Mouse (Mus musculus) cerebral cortex, adult 2 months (tissue): ENCODE results near the gene Cldn15.

ENCODE experiments used
- WGBS: fragments of 180-500 bp; shearing (Covaris S2); methylation state at CpG from one replicate; pipeline ENCODE4 v1.1.7; 2018; 5-methylcytosine and 5-hydroxymethylcytosine counted together

Gene Cldn15

DNA sequence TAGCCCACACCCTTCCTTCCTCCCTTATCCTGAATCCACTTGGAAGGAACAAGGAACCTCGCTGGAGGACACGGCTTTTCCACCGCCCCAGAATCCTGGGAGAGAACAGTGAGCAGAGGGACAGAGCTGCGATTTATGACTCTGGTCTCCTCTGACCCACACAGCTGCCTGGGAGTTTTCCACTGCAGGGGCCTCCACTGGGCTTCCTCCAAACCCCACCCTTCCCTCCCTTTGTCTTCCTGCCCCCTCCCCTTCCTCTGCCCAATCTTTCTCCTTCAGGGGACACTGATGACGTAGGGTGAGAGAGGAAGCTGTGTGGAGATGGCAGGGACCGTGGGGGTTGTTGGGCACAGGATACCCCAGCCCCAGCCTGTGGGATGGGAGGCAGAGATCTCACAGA, at the start of gene Cldn15:
Gene Cldn15, plus strand, starts transcription at position 286 of the 400 bp plus-strand sequence.
- WGBS = 56% methylated on average over 6 of the region's 6 CpGs

DNA sequence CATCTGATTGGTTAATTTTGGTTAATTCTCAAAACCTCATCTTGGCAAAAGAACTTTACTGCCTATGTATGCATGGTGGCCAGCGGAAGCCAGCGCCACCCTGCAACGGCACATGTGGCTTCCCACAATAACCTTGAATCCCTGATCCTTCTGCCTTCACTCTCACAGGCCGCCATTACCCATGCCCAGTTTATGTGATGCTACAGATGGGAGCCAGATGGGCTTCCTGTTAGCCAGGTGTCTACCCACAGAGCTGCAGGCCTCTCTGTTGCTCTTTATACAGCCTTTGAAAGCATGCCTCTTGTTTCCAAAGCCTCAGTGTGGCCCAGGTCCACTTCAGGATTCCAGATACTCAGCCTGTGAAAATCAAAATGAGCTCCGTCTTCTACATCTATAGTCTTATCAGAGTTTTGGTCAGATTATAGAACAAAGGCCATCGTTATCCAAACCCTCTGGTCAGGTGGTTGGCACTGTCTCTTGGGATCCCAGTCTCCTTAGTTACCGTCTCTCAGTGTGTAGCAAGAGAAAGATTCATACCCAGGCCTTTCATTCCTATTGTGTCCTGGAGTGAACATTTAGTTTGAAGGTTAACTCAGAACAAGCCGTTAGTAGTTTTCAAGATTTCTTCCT, 48.7 kb upstream of the Cldn15 start:
- WGBS = 90% methylated on average over 8 of the region's 8 CpGs

DNA sequence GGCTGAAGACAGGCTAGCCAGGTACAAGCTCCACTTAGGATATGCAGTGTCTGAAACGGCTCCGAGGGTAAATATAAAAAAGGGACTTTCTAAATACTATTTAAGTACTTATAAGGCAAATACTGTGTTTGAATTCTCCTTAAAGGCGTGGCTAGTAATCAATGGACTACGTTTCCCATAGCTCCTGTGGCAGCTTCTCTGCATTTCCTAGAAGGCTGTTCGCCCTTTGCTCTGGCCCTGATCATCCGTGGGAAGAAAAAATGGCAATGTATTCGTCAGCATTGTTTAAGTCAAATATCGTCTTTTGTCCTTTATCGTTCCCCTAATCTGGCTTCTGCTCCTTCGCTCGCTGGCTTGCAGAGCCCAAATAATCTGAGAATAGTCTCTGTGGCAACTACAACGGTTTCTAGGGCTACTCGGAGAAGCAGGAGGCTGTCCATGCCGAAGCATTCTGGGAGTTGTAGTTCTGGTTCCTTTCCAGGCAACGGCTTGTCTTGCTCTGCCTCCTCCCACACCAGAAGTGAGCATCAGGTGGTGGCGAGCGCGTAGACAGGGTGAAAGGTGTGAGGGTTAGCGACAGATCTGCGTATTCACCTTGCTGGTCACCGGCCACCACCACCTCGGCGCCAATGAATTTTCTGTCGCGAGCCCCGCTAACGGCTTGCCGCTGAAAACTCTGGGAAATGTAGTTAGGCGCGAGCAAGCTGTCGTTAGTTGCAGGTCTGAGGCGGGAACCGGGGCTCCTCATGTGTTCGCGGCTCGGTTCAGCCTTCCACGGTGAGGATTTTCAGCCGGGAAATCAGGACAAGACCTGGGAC, 47.6 kb upstream of the Cldn15 start:
- WGBS = 1% methylated on average over 38 of the region's 38 CpGs

DNA sequence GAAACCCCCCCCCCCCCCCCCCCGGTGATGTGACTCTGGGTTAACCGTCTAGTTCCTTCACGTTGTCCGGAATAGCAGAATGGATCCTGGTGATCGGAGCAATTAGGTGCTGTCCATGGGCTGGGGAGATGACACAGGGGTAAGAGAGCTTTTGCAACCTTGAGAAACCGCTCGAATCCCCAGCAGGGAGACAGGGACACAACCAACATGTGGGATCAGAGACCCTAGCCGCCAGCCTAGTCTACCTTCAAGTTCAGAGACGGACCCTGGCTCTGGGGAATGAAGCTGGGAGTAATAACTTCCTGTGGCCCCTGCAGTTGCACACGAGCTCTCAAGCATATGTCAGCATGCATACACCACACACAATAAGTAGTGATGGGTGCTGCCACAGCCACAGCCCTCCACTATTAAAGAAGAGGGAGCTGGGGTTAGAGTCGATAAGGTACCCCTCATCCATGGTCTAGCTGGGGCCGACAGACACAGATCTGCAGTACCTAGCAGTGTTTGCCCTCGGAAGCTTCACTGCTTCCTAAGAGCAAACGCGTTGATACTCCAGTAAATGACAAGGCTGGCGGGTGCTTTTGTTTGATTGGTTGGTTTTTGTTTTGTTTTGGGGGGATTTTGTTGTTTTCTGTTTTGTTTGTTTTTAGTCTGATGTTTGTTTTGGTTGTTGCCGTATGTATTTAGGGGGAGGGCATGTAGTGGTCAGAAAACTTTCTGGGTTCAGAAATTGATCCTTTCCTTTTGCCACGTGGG, 46.7 kb upstream of the Cldn15 start:
- 16% methylated on average over 18 of the region's 18 CpGs for WGBS

DNA sequence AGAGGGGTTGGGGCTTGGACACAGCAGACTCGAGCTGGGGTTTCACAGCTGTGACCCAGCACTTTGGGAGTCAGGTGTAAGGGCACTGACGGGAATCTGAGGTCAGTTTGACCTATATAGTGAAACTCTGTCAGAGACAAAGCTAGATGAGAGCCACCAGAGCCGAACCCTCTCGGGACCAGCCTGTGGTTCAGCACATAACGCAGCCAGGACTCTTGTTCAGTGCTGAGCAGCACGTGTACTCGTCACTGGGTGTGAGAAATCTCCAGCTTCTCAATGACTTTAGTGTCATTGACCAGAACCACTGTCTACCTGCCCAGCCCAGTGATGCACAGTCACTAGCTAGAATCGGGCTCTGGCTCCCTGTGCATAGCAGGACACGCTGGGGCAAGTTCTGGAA, 43.6 kb upstream of the Cldn15 start:
- WGBS = 92% methylated on average over 9 of the region's 9 CpGs

DNA sequence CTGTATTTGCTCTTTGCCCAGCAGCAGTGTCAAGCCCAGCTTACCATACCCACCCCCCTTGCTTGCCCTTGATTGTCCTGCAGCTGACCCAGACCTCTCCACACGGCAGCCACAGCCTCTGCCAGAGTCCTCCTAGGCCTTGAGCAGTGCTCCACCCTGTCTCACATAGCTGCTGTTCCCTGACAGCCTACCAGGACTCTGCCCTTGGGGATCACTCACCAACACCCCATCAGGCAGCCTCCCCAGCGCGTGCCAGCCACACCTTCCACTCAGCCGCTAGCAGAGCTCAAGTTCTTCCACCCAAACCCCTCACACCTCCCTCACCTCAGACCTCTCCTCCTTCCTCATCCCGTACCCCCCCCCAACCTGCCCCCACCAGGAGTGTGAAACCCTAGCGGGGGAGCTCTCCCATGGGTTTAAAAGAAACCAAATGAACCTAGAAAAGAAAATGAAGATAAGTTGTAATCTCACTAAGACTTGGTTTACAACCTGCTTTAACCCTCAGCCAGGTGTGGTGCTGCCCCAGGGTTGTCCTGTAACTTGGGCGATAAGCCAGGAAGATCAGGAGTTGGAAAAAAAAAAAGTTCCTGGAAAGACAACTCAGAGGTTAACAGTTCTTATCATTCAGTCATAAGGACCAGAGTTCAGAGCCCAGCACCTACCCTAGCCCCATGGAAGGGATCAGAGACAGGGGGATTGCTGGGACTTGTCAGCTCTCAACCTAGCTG, 42.5 kb upstream of the Cldn15 start:
- WGBS = 86% methylated on average over 7 of the region's 7 CpGs

DNA sequence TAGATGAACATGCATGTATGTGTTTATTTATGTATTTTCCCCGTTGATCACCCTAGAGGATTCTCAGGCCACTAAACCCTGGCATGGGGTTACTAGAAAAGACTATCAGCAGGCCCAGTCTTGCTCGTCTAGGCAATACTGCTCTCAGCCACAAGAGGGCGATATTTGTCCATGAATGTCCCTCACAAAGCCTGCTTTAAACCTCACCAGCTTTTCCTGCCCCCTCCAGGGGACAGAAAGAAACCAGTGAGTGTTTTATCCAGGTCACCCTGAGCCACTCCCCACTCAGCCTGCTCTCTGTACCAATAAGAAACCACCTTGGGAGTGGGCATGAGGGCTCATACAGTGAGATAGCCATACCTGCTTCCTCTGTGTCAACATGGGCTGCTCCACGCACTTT, 37.3 kb upstream of the Cldn15 start:
- 20% methylated on average over 4 of the region's 4 CpGs for WGBS

DNA sequence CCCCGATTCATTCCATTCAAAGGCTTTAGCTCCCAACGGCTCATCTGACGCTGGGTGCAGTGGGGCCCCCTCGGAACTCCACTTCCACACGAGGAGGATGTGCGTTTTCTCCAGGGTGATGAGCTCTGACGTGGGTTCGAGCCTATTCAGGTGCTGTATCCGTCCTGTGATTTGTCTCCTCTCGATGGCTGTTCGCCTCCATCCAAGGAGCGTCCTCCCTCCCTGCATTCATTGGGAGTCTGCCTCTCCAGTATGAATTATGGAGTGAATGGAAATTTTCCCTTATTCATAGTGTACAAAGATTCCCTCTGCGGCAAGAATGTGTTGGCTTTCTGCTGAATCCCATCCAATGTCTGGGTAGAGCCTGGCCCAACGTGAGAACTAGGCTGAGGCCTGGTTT, 34.5 kb upstream of the Cldn15 start:
- 63% methylated on average over 14 of the region's 14 CpGs for WGBS

DNA sequence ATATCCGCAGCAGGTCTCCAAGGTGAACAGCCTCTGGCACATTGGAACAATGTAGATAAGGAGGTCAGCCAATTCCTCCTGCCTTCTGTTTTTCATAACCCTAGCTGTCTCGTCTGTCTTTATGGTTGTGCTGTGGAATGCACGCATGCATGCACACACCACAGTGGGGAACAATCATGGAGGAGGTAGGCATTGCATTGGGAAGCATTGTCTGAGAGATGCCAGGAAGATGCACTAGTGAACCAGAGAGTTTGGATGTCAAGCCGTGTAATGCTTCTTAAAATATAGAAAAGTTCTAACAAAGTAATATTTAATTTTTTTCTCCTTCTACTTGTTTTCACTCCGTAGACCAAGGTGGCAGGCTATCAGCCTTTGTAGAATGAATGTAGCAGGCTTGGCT, 33.5 kb upstream of the Cldn15 start:
- WGBS = 88% methylated on average over 5 of the region's 5 CpGs

DNA sequence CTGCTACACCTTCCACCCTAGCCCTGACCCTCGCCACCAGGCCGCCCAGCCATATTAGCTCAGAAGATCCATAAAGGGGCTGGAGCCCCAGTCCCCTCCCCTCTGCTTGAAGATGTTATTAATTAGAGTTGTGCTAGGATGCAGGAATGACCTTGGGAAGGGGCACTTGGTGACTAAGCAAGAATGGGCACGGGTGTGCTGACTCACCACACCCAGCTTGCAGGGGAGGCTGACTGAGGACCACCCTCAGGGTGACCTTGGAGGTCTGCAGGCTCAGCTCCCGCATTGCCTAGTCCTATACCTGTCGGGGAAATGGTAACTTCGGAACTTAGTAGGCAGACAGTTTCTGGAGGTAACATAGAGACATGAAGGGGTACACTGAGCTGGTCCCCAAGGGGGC, 32.5 kb upstream of the Cldn15 start:
- WGBS = 94% methylated on average over 6 of the region's 6 CpGs

DNA sequence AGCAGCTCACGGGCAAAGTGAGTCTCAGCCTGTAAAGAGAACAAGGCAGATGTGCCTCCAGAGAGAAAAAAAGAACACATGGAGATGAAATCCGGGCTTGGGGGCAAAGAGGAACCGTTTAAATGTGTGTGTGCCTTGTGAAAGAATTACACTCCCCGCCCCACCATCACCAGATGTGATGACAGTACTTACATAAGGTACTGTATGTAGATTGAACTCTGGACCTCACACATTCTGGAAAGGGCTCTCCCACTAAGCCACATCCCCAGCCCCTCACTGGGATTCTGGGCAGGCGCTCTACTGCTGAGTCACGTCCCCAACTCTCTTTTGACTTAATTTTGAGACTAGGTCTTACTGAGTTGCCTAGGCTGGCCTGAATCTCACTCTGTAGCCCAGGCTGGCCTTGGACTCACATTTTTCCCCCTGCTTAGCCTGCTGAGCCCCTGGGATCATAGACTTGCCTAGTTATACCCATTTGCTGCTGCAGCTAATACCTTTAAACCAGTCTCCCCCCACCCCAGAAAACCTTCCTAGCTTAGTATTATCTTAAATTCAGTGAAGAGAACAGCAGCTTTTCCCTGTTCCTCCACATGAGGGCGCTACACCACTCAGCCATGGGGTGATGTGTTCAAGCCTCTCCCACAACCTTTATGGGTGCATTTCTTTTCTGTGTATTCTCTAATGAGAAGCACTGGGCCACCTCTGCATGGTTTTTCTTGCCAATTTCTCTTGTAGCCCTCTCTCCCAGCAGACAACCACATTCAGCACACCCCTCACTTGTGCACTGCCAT, 30.3 kb upstream of the Cldn15 start:
- WGBS = 74% methylated on average over 7 of the region's 7 CpGs

DNA sequence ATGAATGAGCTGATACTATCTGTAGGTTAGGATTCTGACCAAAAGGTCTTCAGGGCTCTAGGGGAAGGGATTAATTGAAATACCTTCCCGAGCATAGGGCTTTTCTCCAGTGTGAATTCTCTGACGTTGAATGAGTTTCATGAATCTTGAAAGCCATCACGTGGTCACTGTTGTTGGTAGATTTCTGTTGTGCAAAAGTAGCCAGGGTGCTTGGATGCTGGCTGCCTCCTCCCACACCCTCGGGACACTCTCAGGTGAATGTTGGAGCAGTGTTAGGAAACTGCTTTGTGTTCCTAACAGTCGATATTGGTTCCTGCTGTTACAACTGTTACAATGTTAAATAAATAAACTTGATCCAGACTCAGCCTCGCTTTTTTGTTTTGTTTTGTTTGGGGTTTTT, 29.7 kb upstream of the Cldn15 start:
- WGBS = 82% methylated on average over 6 of the region's 6 CpGs

DNA sequence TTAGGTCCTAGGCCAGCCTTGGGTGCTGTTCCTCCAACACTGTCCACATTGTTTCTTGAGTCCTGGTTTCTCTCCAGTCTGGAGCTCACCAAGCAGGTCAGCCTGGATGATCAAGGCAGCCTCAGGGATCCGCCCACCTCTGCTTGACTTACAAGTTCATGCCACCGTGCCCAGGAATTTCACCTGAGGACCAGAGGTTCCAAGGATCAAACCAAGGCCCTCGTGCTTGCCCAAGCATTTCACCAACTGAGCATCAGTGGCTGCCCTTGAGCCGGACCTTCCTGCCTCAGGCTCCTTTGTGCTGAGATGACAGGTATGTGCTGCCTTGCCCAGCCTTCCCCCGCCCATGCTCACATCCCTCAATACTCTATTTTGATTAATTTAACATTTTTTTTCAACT, 28.8 kb upstream of the Cldn15 start:
- 92% methylated on average over 5 of the region's 5 CpGs for WGBS

DNA sequence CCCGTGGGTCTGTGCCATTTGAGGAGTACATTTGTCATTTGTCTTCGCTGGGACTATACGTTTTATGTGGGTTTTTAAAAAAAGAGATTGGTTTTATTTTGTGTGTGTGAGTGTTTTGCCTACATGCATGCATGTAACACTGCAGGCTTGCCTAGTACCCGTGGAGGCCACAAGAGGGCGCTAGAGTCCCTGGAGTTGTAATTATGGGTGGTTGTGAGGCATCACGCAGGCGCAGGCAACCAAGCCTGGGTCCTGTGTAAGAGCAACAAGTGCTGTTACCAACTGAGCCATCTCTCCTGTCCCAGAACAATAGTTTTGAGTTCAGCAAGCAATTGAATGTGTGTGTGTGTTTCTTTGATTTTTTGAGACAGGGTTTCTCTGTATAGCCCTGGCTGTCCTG, 27.1 kb upstream of the Cldn15 start:
- WGBS = 70% methylated on average over 7 of the region's 7 CpGs

DNA sequence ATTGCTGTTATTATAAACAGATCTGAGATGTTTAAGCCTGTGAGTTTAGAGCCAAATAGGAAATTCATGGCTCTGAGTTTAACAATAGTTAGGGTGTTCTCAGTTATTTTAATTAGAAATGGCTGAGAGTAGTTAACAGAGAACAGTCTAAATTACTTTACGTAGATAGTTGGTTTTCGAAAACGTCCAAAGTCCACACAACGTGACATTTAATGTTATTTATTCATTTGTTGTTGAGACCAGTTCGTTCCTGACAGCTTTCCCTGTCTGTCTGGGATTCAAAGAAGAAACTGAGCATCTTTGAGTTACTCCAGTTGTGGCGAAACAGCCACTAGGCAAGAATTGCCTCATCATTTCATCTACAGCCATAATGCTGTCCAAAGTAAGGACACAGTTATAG, 26.4 kb upstream of the Cldn15 start:
- 85% methylated on average over 6 of the region's 6 CpGs for WGBS

DNA sequence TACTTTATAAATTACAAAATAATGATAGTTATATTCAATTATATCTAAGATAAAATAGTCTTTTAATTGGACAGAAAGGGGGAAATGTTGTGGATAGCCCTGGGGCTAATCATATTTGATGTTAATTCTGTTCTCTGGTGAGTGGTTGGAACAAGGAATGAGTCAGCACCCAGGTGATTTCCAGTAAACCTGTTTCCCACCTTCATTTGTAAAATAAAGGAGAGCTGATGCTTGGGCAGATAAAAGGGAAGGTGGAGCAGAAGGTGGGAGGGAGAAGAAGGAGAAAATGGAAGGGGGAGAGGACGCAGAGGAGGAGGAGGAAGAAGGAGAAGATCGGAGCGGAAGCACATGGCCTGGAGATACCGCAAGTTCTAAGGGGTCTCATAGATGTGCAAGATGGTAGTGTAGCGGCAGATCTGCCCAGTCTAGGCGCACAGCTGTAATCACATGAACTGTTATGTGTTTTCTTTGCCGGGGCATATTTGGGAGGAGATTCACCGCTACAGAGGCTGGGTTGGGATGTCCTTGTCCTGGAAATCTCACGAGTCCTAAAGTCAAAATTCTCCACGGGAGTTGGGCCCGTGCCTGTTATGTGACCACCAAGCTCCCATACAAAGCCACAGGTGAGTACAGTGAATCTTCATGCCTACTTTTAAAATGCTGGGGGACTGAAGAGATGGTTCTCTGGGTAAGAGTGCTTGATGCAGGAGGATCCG, 25.4 kb upstream of the Cldn15 start:
- WGBS = 93% methylated on average over 12 of the region's 12 CpGs

DNA sequence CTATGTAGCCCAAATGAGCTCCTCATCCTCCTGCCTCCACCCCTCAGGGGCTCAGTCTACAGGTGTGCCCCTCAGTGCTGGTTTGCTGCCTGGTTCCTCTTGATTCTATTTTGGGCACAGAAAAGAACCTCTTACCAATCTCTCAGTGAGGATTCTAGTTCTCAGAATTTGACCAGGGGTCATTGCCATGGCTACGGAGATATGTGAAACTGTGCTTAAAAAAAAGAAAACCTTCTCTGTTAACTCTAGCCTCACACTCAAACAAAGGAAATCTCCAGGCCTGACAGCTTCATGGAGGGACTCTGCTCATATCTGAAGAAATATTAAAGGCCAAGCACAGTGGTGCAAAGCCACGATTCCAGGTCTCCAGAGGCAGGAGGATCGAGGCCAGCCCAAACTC, 23.6 kb upstream of the Cldn15 start:
- WGBS = 85% methylated on average over 3 of the region's 3 CpGs

DNA sequence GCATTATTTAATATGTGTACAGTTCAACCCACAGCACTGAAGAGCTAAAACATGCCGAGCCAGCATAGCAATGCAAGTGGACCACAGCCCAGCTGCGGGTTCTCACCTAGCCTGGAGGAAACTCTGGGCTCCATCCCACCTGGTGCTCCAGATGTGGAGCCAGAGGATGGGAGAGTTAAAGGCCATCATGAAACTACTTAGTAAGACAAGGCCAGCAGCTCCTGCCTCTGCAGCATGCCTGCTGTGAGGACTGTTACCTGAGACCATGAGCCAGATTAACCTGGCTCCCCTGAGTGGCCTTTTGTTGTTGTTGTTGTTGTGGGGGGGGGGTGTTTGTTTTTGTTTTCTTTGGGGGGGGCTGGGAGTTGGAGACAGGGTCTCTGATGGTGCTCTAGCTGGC, 23.0 kb upstream of the Cldn15 start:
- WGBS = 84% methylated on average over 2 of the region's 2 CpGs

DNA sequence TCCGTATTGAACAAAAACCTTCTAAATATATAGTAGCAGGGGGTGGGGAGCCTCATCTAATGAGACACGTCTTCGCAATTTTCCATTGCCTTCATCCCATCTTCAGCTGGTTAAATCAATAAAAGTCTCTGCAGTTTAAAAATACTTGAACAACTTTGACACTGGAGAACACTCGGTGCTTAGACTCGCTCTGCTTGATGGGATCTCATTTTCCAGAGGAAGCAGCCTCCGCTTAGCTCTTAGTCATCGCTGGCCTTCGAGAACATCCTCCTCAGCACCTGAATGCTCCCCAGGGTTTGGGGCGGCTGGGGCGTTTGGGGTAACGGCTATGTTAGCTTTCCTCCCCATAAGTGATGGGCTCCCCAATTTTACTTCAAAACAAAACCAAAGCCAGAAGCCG, 21.3 kb upstream of the Cldn15 start:
- WGBS = 70% methylated on average over 12 of the region's 12 CpGs

DNA sequence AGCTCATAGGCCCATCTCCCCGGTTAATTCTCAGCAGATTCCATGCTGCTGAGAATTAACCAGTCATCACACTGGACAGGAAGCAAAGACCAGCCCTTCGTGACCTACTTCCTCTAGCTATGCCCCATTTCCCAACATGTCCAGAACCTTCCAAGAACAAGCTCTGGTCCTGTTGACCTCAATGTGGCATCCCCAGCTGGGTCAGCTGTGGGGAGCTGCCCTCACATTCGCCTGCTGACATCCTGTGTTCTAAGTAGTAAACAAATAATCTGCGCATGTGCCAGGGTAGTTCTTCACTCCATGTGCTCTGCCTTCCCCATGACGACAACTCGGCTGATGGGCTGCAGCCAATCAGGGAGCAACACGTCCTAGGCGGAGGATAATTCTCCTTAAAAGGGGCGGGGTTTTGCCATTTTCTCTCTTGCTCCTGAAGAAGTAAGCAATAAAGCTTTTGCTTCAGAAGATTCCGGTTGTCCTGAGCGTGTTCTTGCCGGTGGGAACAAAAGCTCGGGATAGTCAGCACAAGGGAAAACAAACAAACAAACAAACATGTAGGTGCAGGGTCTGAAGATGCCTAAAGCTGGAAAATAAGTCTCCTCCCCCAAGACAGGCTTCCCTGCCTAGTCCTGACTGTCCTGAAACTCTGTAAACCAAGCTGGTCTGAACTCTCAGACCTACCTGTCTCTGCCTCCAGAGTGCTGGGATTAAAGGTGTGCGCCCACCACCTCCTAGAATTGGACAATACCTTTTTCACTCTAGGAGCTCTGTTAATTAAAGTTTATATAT, 16.7 kb upstream of the Cldn15 start:
- 77% methylated on average over 14 of the region's 14 CpGs for WGBS
